Mouse (Mus musculus) erythroid progenitor cell, adult 5-6 weeks (primary cell): ENCODE measurements at regions not wholly inside any gene's neighbourhood (a gene's known extent, or its start where the extent isn't known, plus 50 kb on each side); places are given as distances from the start of the nearest gene placed in this dataset.
A peak's percentile ranks its signal among the peaks of the same experiment; 100 is the strongest.

ENCODE experiments used
- ATAC-seq: replicated peaks from 2 replicates; pipeline ENCODE4 v1.8.0; 2016; ENCODE audit warnings: moderate number of reproducible peaks, mild to moderate bottlenecking, moderate TSS enrichment, inconsistent platforms; ENCODE audit not compliant: poor library complexity, low FRiP score, severe bottlenecking

DNA sequence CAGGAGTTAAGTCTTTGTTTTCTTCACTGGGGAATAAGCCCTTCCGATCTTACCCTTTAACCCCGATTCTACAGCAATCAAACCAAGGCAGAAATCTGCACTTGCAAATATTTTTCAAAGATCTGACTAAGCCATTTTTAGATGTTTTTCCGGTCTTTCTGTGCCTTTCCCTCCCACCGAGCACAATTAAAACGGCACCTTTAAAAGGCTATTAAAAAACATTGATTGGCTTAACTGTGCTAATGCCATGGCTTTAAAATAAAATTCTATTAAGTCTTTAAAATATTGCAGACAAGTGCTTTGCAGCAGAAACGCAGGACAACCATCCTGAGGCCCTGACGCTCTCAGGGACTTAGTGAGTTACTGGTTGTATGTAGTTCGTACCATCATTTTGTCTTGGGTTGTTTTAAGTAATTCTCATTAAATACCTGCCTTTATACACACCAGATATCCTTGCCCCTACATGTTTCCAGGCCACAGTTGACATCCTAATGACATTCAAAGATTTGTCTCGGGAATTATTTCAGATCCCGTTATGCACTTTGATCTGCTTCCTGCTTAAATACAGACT, 197.6 kb upstream of the Hnrnpa3 start:
- no peak for ATAC-seq

DNA sequence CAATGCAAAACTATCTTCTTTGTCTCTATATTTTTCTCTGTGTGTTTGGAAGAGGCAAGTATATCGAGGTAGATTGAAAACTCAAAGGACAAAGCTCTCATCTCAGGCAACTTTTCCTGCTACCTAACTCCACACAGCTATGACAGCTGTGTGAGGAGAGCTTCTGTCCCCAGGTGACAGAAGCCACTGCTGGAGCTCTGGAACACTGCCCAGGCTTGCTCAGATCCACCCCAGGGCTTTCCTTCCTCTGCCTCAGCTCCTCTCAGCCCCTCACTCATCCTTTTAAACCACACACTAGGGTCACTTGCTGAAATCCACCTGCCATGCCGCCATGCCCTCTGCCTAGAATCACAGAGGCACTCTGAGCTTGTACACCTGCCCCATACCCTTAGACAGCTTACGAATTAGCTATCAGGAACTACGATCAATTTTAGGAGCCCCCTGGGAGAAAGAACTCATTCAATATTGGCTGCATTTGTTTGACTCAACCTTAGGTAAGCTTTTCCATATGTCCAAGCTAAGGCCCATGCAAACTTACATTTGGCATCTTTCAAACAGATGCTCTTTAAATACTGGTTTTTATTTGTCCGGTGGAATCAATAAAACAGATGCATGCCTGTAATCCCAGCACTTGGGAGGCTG, 196.9 kb upstream of the Hnrnpa3 start:
- no peak for ATAC-seq

DNA sequence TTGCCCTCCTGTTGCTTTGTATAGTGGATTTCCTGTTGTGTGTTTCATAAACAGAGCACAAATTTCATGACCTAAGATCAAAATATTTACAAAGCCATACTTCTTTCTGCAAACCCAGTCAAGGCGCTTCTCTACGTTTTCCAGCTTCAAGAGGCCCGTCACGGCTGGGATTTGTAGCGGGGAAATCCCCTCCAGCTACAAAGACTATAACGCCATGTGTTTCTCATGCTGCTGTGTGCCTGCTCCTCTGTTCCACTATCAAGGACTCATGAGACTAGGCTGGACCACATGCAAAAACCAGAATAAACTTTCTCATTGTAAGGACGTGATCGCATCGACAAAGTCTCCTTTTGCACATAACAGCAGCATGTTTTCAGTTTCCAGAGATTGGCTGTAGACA, 196.0 kb upstream of the Hnrnpa3 start:
- ATAC-seq: no peak

DNA sequence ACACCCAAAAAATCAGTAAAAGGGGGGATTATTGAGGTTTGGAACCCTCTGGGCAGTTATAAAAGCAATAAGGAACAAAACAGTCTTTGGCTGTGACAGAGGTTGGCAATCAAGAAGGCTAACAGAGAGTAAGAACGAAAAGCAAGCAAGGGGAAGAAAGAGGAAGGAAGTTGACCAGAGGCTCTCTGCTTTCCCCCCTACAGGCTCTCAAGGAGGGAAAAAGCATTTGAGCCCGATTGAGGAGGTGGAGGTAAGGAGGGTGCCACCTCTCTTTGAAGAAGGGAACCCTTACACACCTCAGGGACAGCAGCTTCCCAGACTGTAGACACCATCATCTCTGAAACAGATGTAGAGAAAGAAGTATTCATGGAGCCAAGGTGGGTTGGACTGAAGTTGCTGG, 194.6 kb upstream of the Hnrnpa3 start:
- no peak for ATAC-seq

DNA sequence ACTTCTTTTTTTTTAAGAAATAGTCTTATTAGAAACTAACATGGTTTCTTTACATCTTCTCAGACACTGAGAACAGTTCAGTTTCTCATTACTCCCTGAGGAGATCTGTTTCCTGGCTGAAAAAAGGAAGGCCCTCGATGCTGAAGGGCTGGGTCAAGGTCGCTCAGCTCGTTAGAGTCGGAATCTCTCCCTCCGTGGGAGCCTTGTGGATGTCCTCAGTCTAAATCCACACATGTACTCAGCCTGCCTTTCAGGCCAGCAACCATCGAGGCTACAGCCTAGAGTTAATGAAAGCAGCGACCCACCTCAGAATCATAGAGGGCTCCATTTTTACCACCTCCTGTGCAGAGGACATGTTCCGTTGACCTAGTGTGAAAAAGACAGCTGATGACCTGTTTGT, 190.2 kb upstream of the Hnrnpa3 start:
- no peak for ATAC-seq

DNA sequence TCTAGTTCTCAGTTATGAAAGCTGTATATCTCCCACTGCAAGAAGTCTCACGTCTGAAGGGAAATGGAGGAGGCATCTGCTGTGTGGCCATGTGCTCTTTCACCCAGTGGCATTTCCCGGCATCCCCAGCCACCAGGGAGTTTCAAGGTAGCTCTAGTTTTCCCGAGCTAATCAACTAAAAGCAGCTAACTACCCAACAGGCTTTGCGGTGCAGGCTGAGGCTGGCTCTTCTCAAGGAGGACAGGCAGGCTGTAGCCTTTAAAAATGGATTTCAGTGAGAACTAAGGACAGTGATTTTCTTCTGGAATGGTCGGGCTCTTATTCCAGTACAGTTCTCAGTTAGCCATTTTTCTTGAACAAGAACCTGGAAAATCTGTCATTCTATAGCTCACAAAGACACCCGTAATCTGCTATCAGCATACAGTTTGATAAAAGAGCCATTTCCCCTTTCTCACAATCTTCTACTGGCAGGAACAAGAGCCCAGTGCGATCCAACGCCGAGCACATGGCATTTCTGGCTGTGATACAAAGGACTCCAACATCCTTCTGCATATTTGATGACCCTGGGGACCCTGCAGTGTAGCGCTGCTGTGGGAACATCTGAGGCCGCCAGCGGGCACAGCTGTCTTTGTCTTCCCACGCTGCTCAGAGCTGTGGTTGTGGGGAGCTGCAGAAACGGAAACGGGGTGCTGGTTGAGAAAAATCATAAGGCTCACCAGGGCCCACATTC, 188.9 kb upstream of the Hnrnpa3 start:
- ATAC-seq: peak; percentile 52; the same call in 1 of the 2 replicates

DNA sequence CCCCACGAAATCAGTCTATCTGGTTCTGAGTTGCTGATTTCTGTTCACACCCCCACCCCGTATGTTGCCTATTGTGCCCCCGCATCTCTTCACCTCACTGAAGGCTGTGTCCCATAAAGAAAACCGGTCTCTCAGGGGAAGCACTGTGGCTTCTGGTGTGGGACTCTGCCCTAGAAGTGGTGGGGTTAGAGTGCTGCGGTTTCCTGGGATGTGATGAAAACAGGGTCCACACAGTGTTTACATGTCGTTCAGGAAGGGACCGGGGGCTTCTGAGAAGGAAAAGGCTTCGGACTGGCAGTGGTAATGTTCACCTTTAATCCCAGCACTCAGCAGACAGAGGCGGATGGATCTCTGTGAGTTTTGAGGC, 188.4 kb upstream of the Hnrnpa3 start:
- no peak for ATAC-seq

DNA sequence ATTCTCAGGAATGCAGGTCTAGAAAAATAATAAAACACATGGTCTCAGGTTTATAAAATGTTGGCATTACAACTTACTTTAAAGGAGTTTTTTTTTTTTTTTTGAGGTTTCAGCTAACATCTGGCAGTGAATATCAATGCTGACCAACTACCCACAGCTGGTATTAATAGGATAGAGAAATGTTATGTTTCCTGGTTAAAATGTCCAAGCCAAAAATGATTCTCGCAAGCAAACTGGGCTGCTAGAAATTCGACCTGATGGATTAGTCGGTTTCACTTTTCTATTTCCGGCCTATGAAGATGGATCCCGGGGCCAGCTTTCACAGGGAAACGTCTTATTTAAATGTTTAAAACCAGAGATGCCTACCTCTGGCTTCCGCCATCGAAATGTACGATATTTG, 186.6 kb upstream of the Hnrnpa3 start:
- ATAC-seq: no peak

DNA sequence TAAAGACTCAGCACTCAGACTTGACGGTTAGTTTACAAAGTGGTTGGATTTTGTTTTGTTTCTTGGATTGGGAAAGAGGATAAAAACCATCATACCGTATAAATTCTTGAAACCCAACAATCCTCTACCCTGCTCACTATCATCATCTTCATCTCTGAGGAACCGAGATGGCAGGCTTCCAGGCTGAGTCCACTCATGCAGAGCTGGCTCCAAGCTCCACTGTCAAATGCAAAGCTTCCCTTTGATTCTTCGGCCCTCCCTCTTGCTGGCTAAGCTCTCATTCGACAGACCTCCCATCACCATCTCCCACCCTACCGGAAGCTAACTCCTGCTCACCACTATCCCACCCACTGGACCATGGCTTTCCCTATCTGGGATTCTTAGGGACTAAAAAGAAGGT, 184.6 kb upstream of the Hnrnpa3 start:
- ATAC-seq: no peak

DNA sequence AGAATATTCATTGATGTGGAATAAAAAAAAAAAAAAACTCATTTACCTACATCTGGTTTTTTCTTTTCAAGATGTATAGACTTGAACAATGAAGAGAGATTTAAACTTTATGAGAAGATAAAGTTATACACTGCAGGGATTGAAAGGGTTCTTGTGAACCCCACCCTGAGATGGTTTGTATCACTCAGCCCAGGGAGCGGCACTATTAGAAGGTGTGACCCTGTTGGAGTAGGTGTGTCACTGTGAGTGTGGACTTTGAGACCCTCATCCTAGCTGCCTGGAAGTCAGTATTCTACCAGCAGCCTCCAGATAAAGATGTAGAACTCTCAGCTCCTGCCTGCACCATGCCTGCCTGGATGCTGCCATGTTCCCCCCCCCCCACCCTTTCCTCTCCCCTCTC, 182.7 kb upstream of the Hnrnpa3 start:
- no peak for ATAC-seq

DNA sequence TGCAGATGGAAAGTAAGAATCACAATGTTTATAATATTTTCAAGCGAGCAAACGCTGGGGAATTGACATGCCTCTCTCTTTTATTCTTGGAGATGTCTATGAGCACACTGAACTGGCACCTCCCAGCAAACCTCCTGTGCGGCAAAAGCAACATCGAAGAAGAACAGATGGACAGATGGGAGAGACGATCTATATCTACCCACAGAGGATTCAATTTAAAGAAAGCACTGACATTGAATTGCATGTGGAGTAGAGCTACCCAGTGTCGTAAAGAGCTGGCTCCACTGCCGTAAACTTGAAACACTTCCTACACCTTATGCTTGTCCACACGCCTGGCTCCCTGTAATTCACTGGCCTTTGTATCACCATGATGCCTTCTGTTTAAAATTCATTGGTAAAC, 182.0 kb upstream of the Hnrnpa3 start:
- ATAC-seq: no peak

DNA sequence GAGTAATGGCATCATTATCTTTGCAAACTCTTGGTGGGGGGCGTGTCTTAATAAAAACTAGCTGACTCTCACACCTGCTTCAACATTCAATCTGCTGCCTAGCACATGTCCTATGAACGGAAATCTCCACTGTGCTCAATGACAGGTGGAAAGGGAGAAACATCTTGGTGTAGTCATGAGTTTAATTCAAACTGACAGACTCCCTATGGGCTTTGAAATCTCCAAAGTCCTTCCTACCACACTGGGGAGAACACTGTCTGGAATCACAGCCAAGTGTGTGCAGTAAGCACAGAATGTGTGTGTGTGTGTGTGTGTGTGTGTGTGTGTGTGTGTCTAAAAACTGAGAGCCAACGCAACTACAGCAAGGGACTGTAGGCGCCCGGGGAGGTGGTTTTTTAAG, 179.5 kb upstream of the Hnrnpa3 start:
- no peak for ATAC-seq

DNA sequence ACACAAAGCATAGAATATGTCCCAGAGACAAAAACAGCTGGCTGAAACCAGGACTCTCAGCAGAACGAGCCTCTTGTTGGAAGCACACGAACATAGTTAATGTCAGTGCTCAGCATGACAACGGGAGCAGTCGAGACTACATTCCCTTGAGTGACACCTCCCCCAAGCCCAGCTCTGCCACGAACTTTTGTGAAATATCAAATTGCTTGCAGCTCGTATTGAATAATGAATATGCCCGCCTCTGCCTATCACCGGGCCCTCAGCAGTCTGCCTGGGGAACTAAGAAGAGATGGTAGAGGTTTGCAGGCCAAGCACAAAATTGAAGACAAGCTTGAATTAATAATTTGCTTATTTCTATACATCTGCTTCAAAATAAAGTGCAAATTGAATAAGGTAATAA, 177.2 kb upstream of the Hnrnpa3 start:
- ATAC-seq: no peak

DNA sequence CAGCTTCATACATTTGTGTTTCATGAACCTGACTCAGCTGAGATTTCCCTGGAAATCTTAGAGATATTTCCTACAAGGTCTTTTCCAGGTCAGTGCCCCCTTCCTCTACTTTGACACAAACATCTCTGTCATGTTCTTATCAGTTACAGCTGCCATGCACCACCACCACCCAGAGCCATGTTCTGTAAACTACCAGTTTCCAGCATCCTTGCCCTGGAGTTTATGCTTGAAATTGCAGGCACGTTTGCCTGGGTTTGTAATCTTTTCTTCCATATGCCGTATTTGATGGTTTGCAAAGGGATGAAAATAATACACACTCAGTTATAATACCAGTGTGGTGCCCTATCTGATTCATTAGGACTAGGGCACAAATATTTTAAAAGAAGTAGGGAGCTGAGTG, 176.6 kb upstream of the Hnrnpa3 start:
- ATAC-seq: no peak

DNA sequence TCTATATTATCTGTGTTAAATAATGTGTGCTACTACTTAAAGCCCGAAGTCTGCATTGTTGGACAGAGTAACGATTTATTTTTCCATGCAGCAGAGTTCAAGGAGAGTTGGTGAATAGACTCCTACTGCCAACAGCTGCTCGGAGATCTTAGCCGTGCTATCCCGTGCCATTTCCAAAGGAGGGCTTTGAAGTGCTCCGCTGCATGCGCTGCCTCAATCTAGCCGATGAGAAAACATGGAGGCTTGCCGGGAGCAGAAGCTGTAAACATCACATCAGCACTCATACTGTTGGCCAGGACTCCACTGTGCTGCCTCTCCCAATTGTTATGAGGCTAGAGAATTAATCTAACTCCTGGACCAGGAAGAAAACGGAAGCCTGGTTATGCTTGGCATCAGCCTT, 174.1 kb upstream of the Hnrnpa3 start:
- no peak for ATAC-seq

DNA sequence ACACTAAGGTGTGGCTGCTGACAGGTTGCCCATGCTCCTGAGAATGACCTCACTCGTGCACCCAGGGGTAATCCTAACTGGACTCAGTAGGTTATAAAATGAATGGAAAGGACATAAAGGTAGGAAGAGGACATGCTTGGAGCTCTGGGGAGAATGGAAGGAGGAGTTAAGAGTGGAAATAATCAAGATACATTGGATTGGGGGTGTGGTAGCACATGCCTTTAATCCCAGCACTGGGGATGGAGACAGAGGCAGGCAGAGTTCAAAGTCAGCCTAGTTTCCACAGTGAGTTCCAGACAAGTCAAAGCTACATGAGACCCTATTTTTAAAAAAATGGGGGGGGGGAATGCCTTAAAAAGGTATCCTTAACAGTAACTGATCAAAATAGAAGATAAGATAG, 167.9 kb upstream of the Hnrnpa3 start:
- ATAC-seq: no peak

DNA sequence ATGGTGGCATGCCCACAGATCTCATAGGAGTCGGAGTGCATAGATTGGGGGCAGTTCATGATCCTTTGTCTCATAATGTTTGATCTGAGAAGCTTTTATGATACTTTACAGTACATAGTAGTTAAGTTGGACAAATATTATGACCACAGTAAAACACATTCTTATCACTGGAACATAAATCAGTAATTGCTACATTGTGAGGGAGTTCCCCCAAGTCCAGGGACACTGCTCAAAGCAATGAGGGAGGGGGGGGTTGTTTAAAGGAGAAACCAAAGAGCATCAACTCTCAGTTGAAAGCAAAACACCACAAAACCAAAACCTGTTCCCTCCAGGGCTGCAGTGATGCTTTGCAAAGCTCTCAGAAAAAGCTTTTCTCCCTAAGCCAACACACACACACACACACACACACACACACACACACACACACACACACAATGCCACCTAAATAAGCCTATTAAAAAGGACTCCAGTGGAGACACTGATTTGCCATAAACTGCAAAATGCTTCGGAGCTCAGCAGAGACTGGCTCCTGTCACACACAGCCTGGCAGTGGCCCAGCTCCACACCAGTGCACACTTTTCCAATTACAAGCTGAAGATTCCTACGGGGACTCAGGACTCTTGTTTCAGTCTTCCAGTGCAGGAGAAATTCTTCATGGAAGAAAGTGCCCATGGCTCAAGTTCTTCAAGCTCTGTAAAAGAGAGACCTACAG, 167.1 kb upstream of the Hnrnpa3 start:
- ATAC-seq: no peak

DNA sequence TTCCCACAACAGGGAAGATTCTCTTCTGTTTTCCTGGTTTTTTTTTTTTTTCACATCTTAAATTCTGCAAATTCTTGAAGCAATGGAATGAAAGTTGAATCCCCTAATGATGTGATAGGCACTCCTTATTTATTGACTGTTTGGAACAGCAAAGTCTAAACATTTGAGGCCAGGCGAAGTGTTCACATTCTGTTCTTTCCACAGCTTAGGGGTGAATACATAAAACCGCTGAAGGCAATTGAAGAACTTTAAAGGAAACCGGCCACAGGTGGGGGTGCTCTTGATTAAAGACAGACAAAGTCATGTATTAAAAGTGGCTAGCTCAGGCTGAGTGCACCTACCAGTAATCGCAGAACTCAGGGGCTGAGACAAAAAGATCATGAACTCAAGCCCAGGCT, 166.6 kb upstream of the Hnrnpa3 start:
- ATAC-seq: no peak

DNA sequence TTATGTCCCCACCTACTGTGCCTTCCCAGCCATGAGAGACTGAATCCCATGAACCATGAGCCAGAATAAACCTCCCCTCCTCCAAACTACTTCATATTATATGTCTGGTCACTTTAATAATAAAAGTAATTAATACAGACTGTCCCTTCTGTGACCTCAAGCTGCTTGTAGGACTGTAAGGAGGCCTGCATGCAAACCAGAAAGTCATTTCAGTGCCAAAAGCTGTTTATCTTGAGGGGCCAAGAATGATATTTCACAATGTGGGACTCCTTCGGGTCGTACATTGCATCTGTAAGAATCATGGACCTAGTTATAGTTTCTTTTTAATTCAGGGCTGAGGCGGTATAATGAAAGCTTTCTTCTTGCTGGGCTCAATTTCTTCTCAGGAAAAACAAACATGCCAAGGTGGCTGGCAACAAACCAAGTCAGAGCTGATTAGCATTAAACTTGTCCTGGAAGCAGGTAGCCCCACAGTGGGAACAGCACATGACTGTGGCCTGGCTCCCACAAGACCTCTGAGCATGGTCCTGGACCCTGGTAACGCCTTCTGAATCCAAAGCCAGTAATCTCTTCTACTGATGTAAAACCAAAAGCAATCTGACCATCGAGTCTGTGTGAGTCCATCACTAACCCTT, 162.3 kb upstream of the Hnrnpa3 start:
- no peak for ATAC-seq

DNA sequence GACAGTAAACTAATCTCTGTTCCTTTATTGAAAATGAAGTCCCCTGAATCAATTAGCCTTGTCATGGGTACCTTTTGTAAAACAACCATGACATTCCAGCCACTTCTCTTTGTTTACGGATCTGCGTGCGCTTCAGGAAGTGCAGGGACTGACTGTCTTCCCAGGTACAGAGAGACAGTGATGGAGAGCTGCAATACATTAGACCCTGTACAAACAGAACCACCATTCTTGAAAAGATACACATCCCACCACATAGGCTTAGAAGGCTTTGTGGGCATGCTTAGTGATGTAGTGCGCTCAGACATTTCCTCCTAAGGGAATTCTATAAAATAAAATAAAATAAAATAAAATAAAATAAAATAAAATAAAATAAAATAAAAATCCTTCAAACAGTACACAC, 148.8 kb upstream of the Hnrnpa3 start:
- no peak for ATAC-seq
